Mouse (Mus musculus): Measurements from ENCODE around the gene Stpg4. TPM values are rescaled to one million over a fixed set of nuclear protein-coding genes. Genes with fewer than 3 reads are reported as not detected.

Stpg4 gene
- polyA plus RNA-seq, 1 experiment = not detected

DNA sequence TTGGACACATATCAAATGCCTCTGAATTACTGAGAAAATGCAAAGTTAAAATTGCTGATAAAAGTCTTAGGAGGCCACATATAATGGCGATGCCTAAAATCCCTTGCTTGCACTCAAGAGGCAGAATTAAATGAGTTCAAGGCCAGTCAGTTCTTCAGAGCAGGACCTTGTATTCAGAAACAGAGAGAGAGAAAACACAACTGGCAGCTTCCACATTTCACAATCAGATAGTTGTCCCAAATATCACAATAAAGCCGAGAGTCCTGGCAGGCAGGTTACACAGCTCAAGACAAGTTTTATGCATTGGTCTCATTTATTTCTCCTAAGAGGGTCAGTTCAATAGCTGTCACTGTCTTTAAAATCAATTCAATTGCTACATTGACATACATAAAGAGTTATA is 14.0 kb upstream of the Stpg4 start:
- no peak for TF ChIP-seq POLR2A (IDR thresholded peaks at IDR 0.05; ENCODE audit: insufficient read depth, low read depth, low read length)

DNA sequence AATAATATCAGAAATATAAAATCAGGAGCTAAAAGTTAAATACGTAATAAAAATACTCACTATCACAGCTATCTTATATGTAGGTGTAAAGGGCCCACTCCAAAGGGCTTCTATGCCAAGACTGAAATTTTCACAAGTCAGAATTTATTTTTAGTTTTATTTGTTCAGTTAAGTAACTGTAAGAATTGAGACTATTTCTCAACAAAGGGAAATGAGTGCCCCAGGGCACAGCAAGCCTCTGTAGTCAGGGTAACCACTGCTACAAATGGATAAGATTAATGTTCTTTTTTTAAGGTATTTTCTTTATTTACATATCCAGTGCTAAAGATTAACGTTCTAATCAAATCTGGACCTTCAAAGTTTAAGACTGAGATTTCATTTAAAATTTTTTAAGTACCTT is 11.9 kb upstream of the Stpg4 start:
- no peak overlapping the region for H3K27ac ChIP-seq (ENCODE audit: insufficient read depth, low read depth, low read length)
- H3K4me3 ChIP-seq (ENCODE audit: insufficient read depth, low read depth, low read length) = no peak overlapping the region
- WGBS = 50% methylated on average over 2 of the region's 2 CpGs

More for the DNA sequence above, 14.0 kb upstream of the Stpg4 start:
- 9% methylated on average over 2 of the region's 2 CpGs for WGBS
- Histone ChIP-seq H3K4me1 (ENCODE audit: control insufficient read depth, insufficient read depth, low read length) (0 out of 2 replicates have a peak, but pooled peaks cover 2% of the 10 kb centered on the region), H3K4me3 (ENCODE audit: insufficient read depth, low read depth, low read length) (no peak overlapping the region), H3K27ac (ENCODE audit: insufficient read depth, low read depth, low read length) (no peak overlapping the region)

DNA sequence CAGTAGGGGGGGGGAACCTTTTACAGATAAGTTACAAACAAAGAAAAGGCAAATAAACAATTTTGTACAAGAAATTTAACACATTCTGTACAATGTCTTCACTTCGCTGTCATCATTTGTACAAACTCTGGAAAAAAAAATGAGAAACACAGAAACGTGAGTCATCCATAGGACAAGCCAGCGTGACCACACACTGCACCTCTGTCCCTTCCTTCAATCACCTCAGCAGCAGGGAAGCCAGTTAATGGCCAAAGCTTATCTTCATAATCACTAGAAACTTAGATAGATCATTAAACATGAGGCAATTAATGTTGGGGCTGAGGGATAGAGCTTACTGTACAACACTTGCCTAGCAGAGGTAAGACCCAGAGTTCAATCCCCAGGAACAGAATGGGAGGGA is 6.4 kb upstream of the Stpg4 start:
- 75% methylated on average over 3 of the region's 3 CpGs for WGBS

More for the DNA sequence above, 11.9 kb upstream of the Stpg4 start:
- no peak for TF ChIP-seq POLR2A (IDR thresholded peaks at IDR 0.05; ENCODE audit: insufficient read depth, low read depth, low read length)
- no peak for TF ChIP-seq CTCF (IDR thresholded peaks at IDR 0.05; ENCODE audit: insufficient read depth, low read depth, low read length)
- 0 out of 2 replicates have a peak, but pooled peaks cover 2% of the 10 kb centered on the region for H3K4me1 ChIP-seq (ENCODE audit: control insufficient read depth, insufficient read depth, low read length)

DNA sequence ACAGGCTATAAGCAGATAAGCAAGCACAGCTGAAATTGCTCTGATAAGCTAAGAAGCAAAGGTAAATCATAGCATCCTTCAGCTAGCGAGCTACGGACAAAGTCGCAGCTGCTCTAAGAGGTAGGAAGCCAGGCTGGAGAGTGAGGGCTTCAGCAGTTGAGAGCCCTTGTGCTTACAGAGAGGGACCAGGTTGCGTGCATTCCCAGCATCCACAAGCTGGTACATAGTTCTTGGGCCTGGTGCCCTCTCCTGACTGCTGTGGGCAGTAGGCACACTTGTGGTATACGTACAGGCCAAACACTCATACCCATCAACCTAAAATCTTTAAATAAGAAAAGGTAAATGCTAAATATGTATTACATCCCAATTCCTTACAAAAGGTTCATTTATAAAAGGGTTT is 5.2 kb upstream of the Stpg4 start:
- Histone ChIP-seq H3K4me1 (ENCODE audit: control insufficient read depth, insufficient read depth, low read length) (no peaks in the 10 kb centered on the region), H3K4me3 (ENCODE audit: insufficient read depth, low read depth, low read length) (no peak overlapping the region), H3K27ac (ENCODE audit: insufficient read depth, low read depth, low read length) (no peak overlapping the region)
- no peak for TF ChIP-seq POLR2A (IDR thresholded peaks at IDR 0.05; ENCODE audit: insufficient read depth, low read depth, low read length)
- TF ChIP-seq CTCF (IDR thresholded peaks at IDR 0.05; ENCODE audit: insufficient read depth, low read depth, low read length) = no peak
- 91% methylated on average over 5 of the region's 5 CpGs for WGBS

More for the DNA sequence above, 6.4 kb upstream of the Stpg4 start:
- TF ChIP-seq CTCF (IDR thresholded peaks at IDR 0.05; ENCODE audit: insufficient read depth, low read depth, low read length) (no peak), POLR2A (IDR thresholded peaks at IDR 0.05; ENCODE audit: insufficient read depth, low read depth, low read length) (no peak)
- no peak overlapping the region for H3K4me3 ChIP-seq (ENCODE audit: insufficient read depth, low read depth, low read length)
- no peaks in the 10 kb centered on the region for H3K4me1 ChIP-seq (ENCODE audit: control insufficient read depth, insufficient read depth, low read length)
- no peak overlapping the region for H3K27ac ChIP-seq (ENCODE audit: insufficient read depth, low read depth, low read length)

DNA sequence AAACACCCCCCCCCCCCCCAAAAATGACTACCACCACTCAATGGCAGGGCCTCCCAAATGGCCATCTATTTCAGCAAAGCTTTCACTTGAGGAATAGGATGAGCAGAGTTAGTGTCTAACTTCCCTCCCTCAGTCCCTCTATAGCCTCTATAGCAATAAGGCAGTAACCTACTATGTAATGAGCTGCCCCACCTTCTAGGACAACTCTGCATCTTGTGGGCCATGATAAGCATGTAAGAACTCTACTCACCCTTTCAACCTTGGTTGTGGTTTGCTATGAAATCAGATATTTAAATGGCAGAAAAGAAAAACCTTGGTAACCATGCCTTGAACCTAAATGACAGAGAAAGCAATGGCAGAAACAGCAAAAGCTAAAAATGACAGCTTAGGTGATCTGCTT is 4.8 kb upstream of the Stpg4 start:
- Histone ChIP-seq H3K4me1 (ENCODE audit: control insufficient read depth, insufficient read depth, low read length) (0 out of 2 replicates have a peak, but pooled peaks cover 3% of the 10 kb centered on the region), H3K27ac (ENCODE audit: insufficient read depth, low read depth, low read length) (no peak overlapping the region), H3K4me3 (ENCODE audit: insufficient read depth, low read depth, low read length) (no peak overlapping the region)
- TF ChIP-seq POLR2A (IDR thresholded peaks at IDR 0.05; ENCODE audit: insufficient read depth, low read depth, low read length) = no peak
- TF ChIP-seq CTCF (IDR thresholded peaks at IDR 0.05; ENCODE audit: insufficient read depth, low read depth, low read length) = no peak

DNA sequence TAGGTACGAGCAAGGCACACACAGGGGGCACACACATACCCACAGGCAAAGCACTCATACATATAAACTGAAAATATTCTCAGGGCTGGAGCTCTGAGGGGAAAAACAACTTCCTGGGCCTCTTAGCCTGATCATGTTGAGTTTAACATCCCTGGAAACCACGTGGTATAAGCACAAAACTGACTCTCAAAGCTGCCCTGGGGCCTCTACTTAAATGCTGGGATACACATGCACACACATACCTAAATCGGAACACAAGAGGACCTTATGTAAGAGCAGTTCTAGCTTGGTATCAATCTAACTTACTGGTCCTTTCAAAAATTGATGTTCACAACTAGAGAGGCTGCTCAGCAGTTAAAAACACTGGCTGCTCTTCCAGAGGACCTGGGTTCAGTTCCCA is 1.9 kb upstream of the Stpg4 start:
- 73% methylated on average over 3 of the region's 3 CpGs for WGBS
- no peak overlapping the region for H3K4me3 ChIP-seq (ENCODE audit: insufficient read depth, low read depth, low read length)
- H3K4me1 ChIP-seq (ENCODE audit: control insufficient read depth, insufficient read depth, low read length) = 0 out of 2 replicates have a peak, but pooled peaks cover 3% of the 10 kb centered on the region
- TF ChIP-seq CTCF (IDR thresholded peaks at IDR 0.05; ENCODE audit: insufficient read depth, low read depth, low read length) (no peak), POLR2A (IDR thresholded peaks at IDR 0.05; ENCODE audit: insufficient read depth, low read depth, low read length) (no peak)
- no peak overlapping the region for H3K27ac ChIP-seq (ENCODE audit: insufficient read depth, low read depth, low read length)

DNA sequence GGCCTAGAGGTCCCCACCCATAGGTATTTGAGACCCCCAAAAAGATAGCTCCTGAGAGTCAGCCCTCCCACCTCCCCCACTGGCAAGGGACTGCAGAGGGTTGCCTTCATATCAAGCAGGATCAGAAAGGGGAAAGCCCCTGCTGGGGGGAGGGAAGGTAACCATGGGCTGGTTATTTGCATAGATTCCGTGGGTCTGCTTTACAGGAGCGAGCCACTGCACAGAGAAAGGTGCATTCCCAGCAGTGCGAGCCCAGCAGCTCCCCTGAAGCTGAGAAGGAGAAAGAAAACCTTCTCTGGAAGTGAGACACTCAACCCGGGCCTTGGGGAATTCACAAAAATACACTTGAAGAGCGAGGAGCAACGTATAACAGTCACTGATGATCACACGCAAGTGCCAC is 9.5 kb downstream of the Stpg4 start:
- Histone ChIP-seq H3K27ac (ENCODE audit: insufficient read depth, low read depth, low read length) (no peak overlapping the region), H3K4me1 (ENCODE audit: control insufficient read depth, insufficient read depth, low read length) (no peaks in the 10 kb centered on the region), H3K4me3 (ENCODE audit: insufficient read depth, low read depth, low read length) (no peak overlapping the region)
- WGBS = 83% methylated on average over 7 of the region's 7 CpGs
- TF ChIP-seq CTCF (IDR thresholded peaks at IDR 0.05; ENCODE audit: insufficient read depth, low read depth, low read length) = no peak
- no peak for TF ChIP-seq POLR2A (IDR thresholded peaks at IDR 0.05; ENCODE audit: insufficient read depth, low read depth, low read length)

DNA sequence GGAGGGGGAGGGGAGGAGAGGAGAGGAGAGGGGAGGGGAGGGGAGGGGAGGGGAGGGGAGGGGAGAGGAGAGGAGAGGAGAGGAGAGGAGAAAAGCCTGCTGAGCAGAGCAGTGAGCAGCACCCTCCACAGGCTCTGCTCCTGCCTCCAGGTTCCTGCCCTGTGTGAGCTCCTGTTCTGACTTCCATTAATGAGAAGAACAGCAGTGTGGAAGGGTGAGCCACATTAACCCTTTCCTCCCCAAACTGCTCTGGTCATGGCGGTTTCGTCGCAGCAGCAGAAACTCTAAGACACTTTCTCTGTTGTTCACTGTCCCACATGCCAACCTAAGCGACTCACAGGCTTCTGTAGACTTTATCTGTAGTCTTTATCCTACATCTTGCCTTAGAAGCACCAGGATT is 20.9 kb downstream of the Stpg4 start:
- no peak overlapping the region for H3K4me3 ChIP-seq (ENCODE audit: insufficient read depth, low read depth, low read length)
- 82% methylated on average over 4 of the region's 4 CpGs for WGBS
- H3K4me1 ChIP-seq (ENCODE audit: control insufficient read depth, insufficient read depth, low read length) = 0 out of 2 replicates have a peak, but pooled peaks cover 3% of the 10 kb centered on the region
- H3K27ac ChIP-seq (ENCODE audit: insufficient read depth, low read depth, low read length) = no peak overlapping the region
- TF ChIP-seq POLR2A (IDR thresholded peaks at IDR 0.05; ENCODE audit: insufficient read depth, low read depth, low read length) = no peak
- TF ChIP-seq CTCF (IDR thresholded peaks at IDR 0.05; ENCODE audit: insufficient read depth, low read depth, low read length) = no peak

DNA sequence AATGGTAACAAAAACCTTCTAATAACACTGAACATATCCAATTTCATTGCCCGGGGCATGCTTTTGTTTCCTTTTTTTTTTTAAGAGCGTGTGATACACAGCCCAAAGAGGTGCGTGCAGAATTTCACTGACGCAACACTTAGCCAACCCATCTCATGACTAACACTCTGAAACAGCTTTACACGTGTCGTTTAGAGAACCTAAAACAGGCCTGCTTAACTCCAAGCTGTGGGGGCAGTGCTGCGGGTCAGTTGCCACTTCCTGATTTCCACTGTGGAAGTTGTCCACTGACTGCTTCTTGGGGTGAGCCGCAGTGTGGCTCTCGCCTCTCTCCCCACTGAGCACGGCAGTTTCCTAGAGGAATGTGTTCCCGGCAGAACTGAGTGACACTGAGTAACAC is 22.0 kb downstream of the Stpg4 start:
- WGBS = 51% methylated on average over 11 of the region's 11 CpGs
- no peak for TF ChIP-seq POLR2A (IDR thresholded peaks at IDR 0.05; ENCODE audit: insufficient read depth, low read depth, low read length)
- TF ChIP-seq CTCF (IDR thresholded peaks at IDR 0.05; ENCODE audit: insufficient read depth, low read depth, low read length) = no peak
- H3K27ac ChIP-seq (ENCODE audit: insufficient read depth, low read depth, low read length) = no peak overlapping the region

DNA sequence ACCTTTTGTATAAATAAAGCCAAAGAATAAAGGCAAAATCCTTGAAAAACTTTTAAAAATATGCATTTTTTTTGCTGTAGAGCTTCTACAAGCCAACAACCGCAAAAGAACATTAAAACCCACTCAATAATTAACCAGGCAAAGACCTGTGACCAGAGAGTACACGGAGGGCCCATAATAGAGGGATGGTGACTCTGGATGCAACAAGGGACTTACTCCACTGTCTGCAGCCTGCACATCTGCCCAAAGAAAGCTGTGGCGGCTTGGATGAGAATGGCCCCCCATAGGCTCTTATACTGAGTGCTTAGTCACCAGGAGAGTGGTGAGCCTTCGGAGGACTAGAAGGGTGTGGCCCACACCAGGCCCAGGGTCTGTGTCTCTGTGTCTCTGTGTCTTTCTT is 24.1 kb downstream of the Stpg4 start:
- H3K27ac ChIP-seq (ENCODE audit: insufficient read depth, low read depth, low read length) = no peak overlapping the region
- no peak for TF ChIP-seq CTCF (IDR thresholded peaks at IDR 0.05; ENCODE audit: insufficient read depth, low read depth, low read length)
- no peak for TF ChIP-seq POLR2A (IDR thresholded peaks at IDR 0.05; ENCODE audit: insufficient read depth, low read depth, low read length)
- 81% methylated on average over 4 of the region's 4 CpGs for WGBS
- 0 out of 2 replicates have a peak, but pooled peaks cover 3% of the 10 kb centered on the region for H3K4me1 ChIP-seq (ENCODE audit: control insufficient read depth, insufficient read depth, low read length)
- no peak overlapping the region for H3K4me3 ChIP-seq (ENCODE audit: insufficient read depth, low read depth, low read length)

More for the DNA sequence above, 22.0 kb downstream of the Stpg4 start:
- H3K4me1 ChIP-seq (ENCODE audit: control insufficient read depth, insufficient read depth, low read length) = 0 out of 2 replicates have a peak, but pooled peaks cover 3% of the 10 kb centered on the region
- H3K4me3 ChIP-seq (ENCODE audit: insufficient read depth, low read depth, low read length) = no peak overlapping the region
